Mouse (Mus musculus): Measurements from ENCODE around the gene Kcnn1. TPM values are rescaled to one million over a fixed set of nuclear protein-coding genes. Genes with fewer than 3 reads are reported as not detected.

The Kcnn1 gene
- polyA plus RNA-seq, 1 experiment, result 5.6 TPM

DNA sequence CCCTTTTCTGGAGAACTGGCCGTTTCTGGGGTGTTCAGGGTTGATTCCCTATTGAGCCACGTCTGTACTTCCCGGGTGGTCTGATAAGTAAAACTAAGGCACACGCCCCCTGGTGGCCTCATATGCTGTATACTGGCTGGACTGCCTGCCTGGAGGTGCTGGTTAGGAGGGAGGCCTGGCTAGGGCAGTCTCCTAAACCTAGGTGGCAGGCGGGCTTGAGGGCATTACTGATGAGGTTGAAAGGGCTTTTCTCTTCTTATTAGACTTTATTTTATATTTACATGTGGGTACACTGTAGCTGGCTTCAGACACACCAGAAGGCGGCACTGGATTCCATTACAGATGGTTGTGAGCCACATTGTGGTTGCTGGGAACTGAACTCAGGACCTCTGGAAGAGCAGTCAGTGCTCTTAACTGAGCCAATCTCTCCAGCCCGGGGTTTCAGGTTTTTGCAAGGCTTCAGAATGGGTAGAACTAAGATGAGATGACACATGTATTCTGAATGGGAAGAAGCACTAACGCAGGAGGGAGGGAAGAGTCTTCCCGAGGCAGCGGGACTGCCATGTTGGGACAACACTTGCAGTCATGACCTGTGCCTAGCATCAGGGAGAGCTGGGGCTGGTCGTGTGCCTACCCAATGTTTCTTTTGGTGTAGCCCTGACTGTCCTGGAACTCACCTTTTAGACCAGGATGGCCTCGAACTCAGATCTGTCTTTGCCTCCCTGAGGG lies 30.8 kb upstream of the Kcnn1 start:
- no peak for DNase-seq (ENCODE audit: low spot score)

DNA sequence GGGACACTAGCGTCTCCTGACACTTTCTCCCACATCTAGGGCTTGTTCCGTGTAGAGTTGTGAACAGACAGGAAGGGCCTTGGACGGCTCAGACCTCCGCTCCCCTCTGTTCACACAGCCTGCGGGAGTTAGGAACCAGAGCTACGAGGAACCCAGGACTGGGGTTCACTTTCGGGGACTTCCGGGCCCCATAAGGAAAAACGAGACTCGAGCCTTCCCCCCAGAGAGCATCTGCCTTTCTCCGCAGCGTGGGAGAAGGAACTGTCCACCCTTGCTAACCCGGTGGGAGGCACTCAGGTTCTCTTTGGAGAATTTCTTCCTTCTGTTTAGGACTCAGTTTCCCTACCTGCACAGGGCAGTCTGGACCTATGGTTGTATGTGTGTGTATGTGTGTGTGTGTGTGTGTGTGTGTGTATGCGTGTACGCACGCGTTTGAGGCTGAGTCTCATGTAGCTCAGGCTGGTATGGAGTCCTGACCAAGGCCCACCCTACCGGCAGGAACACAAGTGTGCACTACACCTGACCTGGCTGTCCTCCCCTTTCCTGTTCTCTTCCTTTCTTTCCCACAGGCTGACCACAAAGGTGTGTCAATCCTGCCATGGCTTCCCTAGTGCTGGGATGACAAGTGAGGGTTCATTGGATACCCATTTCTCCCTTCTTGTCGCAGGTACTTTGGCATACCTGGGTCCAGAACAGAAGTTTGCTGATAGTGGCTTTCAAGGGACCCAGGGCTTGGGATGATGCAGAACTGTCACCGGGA lies 30.0 kb upstream of the Kcnn1 start:
- no peak for DNase-seq (ENCODE audit: low spot score)

DNA sequence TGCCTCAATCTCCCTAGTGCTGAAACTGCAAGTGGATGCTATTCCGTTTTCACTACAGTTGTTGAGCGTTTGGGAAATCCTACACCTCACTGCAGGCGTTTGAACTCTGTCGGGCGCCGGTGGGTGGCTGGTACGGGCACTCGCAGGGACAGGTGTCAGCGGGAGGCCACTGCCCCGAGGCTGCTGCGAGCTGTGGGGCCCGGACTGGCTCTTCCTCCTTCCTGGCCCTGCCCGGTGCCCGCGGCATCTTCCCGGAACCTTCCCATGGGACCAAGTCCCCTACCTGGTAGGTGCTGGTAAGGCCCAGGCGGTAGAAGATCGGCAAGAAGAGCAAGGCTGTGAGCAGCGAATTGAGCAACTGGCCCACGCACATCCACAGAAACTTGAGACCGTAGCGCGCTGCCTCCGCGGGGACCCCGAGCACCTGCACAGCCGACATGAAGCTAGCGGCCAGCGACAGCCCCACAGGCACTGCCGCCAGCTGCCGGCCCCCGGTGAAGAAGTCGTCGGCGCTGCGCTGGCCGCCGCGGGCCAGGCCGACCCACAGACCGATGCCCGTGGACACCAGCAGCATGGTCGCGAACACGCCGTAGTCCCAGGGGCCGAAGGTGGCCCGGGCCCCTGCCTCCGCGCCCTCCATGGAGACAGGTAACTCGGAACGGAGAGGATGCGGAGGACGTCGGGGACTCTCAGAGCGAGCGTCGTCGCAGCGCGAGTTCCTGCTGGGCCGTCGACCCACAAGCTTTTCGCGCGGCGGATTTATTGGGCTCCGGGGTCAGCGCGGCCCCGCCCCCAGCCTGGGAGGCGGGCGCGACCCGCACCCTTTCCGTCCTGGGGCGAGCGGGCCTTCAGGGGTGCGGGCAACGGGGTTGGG lies 29.2 kb upstream of the Kcnn1 start, which contains the start of gene Slc5a5:
Gene Slc5a5 (minus strand): TSS at position 736 of the 874 bp plus-strand sequence.
- DNase-seq (ENCODE audit: low spot score), result no peak

DNA sequence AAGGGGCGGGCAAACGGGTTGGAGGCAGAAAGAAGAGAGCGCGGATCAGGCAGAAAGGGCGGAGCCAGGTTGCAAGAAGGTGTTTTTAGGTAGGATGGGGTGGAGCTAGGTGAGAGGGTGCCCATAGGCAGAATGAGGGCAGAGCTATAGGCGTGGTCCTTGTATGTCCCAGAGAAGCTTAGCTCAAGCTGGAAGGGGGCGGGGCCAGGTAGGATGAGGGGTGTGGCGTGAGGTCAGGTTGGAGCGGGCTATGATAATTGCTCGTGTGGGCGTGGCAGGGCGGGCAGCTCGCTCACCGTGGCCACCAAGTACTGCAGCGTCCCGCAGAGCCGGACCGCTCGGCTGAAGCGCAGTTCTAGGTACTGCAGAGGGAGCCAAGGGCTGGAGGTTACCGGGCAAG lies 28.3 kb upstream of the Kcnn1 start:
- DNase-seq (ENCODE audit: low spot score), result no peak

DNA sequence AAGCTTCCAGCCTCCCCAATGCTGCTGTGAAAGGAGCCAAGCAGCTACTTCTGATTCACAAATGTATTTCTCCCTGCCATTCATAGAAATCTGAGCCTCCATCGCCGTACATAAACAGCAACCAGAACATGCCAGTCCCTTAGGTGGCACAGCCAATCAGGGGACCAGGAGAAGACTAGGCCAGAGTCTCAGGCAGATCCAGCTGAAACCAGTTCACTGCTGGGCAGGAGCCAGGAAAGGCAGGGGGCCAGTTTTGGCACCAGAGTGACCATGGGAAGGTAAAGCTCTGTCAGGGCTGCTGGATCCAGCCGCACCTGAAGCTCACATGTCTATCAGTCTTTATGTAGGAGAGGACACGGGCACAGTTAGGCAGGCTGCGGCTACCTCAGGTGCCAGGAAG lies 27.6 kb upstream of the Kcnn1 start:
- no peak for DNase-seq (ENCODE audit: low spot score)

DNA sequence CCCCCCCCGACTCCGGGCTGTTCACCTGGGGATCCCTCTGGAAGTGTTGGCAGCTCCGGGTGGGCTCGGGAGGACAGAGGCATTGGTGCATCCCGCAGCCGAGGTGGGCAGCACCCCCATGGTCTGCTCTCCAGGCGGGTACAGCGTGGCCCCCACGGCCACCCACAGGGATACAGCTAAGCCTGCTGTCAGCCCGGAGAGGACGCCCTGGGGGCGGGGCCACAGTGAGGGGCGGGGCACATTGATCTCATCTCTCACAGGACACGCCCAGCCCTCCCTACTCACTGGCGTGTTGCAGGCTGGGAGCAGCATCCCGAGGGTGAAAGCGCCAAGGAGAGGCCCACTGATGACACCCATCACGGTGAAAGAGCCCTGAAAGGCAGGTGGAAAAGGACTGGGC lies 24.6 kb upstream of the Kcnn1 start:
- no peak for DNase-seq (ENCODE audit: low spot score)

DNA sequence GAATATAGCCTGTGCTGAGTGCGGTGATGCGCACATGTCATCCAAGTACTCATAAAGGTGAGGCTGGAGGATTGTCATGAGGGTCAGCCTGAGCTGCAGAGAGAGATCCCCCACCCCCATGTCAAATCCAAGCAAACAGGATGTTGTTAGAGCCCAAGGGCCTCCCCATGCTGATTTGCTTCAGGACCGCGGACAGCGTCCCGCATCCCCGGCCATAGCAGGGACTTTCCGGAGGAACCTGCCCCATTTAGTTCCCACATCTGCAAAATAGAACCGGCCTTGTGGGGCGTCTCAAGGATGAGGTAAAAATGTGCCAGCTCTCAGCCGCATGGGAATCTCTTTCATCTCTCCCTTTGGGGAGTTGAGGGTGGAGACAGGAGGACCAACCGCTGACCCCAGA lies 22.6 kb upstream of the Kcnn1 start:
- DNase-seq (ENCODE audit: low spot score), result no peak

DNA sequence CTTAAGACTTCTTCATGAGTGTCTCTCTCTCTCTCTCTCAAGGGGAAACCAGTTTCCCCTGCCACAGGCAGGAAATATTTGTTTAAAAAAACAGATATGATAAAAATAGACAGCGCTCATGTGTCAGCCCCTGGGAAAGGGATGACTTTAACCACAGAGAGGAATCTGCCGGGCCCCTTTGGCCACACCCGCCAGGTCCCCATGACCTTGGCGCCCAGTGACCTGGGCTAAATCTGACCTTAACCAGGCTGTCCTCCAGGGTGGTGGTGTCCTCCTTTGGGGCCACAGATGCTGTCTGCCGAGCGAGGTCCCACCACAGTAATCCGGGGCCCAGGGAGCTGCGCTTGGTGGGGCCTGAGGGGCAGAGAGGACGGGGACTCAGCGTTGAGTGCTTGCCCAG lies 21.6 kb upstream of the Kcnn1 start:
- no peak for DNase-seq (ENCODE audit: low spot score)

DNA sequence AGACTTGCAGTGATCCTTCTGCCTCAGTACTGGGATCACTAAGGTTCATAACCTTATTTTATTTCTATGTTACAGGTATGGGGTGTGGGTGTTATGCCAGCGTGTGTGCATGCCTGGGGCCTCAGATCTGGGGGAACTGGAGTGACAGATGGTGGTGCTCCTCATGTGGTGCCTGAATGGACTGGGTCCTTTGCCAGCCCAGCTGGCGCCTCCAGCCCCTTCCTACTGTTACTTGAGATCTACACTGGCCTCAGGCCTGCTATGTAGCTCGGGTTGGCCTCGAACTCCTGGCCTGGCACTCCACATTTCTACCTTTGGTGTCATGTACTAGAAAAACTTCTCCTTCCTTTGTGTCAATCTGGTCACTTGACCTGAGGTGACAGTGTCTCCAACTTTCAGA lies 21.1 kb upstream of the Kcnn1 start:
- DNase-seq (ENCODE audit: low spot score), result no peak

DNA sequence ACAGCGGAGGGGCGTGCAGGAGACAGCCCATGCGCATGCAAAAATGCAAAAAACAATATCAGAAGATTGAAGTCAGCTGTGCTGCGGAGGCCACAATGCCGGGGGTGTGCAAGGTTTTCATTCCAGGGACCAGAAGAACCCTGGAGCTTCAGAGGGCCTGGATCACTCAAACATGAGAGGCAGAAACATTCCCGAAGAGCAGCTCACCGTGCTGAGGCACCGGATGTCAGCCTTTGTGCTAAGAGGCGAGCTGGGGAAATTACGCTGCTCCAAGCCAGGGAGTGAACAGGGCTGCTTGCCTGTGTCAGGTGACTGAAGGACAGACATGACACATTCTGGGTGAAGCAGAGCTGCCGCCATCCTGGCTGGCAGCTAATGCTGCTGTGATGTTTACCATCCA lies 17.5 kb upstream of the Kcnn1 start:
- no peak for DNase-seq (ENCODE audit: low spot score)

DNA sequence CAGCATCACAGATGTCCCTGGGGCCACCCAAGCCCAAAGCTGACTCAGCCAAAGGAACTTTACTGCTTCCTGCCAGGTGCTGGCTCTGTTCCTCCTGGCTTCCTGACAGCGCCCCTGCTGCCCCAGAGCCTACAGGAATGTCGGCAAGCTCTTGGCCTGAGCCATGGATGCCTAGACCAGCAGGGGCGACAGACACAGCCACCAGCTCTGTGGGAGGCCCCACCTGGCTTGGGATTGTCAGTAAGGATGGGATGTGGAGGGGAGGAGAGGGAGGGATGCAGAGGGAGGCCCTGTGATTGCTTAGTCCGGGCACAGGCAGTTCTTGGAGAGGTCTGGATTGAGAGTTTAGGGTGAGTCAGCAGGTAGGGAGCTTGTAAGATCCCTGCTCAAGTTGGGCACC lies 17.1 kb upstream of the Kcnn1 start:
- DNase-seq (ENCODE audit: low spot score), result no peak

DNA sequence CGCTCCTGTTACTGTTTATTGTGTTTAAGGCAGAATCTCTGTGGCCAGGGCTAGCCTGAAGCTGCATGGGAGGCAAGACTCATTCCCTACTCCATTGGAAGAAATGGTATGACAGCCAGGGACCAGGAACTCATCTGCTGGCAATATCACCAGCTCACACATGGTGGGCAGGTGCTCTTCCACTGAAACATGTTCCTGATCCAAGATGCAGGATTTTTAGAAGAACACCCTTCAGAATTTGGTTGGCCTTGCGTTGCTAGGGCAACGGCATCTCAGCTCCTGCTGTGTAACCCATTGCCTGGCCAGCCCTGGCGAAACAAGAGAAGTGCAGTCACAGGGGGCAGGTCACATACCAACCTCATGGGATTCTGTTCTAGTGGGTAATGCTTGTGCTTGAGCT lies 16.4 kb upstream of the Kcnn1 start:
- no peak for DNase-seq (ENCODE audit: low spot score)

DNA sequence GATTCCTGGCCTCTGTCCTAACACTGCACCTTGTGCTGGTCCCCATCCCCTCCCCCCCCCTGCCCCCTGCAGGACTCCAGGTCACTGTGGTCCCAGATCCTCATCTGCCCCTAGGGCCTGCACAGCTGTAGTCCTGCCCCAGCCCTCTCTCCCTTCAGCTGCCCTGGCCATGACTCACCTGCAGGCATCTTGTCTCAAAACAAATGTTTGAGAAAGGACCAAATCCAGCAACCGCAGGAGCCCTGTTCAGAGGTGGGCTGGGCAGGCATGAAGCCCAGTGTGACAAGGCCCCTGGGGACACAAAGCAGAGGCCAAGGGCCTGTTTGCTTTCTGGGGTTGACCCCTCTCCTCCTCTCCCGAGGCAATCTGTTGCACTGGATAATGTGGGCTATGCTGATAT lies 15.1 kb upstream of the Kcnn1 start:
- no peak for DNase-seq (ENCODE audit: low spot score)

DNA sequence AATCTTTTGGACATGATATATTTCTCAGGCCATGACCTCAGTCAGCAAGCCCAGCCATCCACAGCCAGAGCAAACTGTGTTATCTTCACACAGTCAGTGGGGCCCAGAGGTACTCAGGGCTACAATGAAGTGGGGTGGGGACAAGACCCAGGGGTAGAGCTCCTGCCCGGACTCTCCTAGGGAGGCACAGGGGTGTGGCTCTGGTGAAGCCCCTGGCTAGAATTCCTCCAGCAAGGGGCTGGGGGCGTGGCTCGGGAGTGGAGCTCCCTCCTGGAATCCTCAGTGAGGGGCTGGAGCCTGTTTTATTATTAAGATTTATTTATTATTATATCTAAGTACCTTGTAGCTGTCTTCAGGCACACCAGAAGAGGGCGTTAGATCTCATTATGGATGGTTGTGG lies 13.3 kb upstream of the Kcnn1 start:
- no peak for DNase-seq (ENCODE audit: low spot score)

DNA sequence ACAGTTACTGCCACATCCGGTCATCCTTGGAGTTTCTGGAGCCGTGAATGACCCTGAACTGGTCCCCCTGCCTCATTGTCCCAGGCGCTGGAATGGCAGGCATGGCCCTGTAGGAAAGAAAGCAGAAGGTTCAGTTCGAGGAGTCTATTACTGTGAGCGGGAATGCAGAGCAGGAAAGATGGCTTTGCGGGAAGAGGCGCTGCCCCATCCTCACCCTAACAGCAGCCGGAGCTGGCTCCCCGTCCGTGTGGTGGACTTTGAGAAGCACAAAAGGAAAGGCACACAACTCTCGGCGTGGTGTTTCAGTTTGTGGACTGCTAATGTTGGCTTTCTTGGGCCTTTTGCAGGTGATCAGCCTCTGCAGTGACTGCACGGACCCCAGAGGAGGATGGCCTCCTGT lies 11.4 kb upstream of the Kcnn1 start:
- DNase-seq (ENCODE audit: low spot score), result no peak

DNA sequence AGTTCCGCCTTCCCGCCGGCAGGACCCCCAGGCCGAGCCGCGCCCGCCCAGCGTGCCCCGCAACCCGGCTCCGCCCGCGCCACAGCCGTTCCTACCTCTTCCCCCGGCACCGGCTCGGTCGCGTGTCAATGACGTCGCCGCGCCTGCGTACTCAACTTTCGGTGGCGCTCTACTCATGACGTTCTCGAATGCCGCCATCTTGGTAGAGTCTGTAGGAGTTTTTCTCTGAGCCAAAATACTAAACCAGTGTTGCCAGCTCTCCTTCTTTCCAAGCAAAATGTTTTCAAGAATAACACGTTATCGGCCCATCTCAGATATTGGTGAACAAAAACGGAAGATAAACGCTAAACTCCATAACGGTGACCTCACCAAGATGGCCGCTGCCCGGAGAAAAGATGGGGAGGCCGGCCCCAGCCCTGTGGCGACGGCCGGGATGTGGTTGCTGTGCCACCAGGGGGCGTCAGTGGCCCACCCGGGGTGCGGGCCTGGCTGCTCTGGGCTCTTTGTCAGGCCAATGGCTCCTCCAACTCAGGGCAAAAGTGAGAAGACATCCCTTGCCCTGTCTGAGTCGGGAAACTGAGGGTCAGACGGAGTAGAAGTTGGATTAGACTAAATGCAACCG lies 10.4 kb upstream of the Kcnn1 start, which contains the start of gene Ccdc124:
Gene Ccdc124 (minus strand): TSS at position 572 of the 622 bp plus-strand sequence.
- DNase-seq (ENCODE audit: low spot score), result peak; percentile 96

DNA sequence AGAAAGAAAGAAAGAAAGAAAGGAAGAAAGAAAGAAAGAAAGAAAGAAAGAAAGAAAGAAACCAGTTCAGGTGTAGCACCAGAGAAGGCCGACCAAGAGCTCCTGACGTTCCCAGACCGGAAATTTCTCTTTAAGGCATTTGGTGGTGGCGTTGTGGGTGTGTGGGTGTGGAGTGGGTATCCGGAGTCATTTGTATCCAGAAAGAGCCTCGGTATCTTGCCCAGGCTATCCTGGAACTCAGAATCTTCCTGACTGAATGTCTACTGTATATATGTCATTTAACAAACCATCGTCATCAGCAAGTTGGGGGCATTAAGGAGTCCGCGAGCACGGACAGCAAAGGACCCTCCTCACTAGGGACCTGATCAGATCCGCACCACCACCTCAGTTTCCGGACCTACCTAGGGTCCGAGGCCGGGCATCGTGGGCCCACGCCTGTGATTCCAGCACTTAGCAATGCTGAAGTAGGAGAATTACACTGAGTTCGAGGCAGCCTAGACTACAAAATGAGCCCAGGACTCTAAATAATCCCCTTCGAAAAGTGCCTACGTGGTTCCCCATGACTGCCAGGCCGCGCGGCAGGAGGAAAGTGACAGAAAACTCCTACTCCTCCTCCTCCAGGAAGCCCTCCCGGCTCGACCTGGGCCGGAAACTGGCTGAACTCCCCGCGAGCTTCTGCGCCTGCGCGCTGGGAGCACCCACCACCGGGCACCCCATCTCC lies 9.7 kb upstream of the Kcnn1 start:
- no peak for DNase-seq (ENCODE audit: low spot score)

DNA sequence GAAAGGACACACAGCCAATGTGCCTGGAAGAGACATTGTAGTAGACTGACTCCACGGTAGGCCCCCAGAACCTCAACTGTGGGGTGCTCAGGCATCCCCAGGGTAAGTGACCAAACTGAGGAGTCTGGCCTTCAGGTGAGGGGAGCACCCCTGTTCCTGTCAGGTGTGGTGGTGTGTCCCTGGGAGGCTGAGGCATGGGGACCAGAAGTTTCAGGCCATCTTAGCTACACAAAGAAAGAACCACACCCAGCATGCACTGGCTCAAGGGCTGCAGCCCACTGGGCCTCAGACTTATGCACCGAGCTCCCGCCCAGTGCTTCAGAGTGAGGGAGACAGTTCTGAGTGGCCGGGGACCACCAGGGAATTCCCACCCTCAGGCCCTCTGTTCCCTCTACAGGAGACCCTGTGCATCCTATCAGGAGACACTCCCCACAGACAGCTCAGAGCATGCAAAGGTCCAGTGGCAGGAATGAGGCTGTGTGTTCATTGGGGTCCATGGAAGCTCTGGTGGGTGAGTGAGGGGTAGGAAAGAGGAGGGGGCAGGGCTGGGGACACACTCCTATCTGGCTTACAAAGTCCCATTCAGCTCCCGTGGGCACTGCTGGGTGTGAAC lies 8.2 kb upstream of the Kcnn1 start:
- DNase-seq (ENCODE audit: low spot score), result no peak

DNA sequence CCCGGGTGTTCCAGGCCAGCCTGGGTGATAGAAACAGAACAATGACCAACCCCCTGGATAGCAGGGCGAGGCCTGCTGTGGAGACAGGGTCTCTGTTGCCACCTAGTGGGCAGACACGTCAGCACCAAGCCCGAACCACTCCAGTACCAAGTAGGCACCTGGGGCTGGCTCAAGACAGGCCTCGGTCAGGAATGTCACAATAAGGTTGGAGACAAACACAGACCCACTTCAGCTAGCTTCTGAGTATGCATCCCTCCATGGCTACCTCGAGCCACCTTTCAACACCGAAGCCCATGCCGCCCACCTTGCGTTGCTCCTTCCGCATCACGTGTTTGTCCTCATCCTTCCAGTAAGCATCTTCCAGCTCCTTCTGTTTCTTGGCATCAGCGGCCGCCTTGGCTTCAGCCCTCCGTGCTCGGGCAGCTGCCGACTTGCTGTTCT lies 6.6 kb upstream of the Kcnn1 start:
- DNase-seq (ENCODE audit: low spot score), result no peak

DNA sequence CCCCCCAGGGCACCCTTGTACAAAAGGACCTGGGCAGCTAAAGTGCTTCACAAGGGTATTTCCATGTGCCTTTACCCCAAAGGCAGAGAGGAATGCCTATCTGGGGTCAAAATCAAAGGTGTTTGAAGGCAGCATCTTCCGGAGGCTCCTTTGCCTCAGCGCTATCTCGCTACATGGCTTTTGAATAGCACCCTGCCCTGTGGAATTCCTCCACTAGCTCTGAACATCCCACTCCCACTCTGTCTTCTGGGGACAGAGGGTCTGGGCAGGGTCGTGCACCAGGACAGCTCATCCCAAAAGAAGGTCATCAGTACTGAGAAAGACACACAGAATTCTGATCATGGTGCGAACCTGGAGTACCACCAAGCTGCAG lies 6.1 kb upstream of the Kcnn1 start:
- no peak for DNase-seq (ENCODE audit: low spot score)

Measured in urinary bladder, adult 2 months (tissue).